Comparison of ENCODE assay signal across 8 mouse cellular contexts in the genomic region with DNA sequence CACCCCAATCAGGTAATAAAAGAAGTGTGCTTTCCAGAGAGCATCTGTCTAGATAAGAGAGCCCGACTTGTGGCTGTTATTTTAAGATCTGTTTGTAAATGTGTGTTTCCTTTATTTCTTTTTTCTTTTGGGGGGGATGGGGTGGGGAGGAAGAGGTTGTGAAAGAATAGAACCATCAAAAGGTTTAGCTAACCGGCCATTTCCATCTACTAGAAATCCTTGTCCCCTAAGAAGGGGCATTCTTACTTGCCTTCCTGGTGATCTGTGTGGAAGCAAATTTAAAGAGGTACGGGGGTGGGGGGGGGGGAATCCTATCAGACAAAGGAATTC. TPM values are rescaled to one million over a fixed set of nuclear protein-coding genes. Genes with fewer than 3 reads are reported as not detected.
DNase-seq lines count a peak whose midpoint lies in the region; ATAC-seq and TF ChIP-seq lines count a peak whose summit lies in the region.

No protein-coding gene starts in this region.

- H3K27me3 ChIP-seq in heart, postnatal 0 days (ENCODE audit: control insufficient read depth, insufficient read depth, low read length) = no peaks in the 10 kb centered on the region
- H3K27me3 ChIP-seq in hindbrain, embryonic 11.5 days (ENCODE audit: control insufficient read depth, insufficient read depth, low read length) = no peaks in the 10 kb centered on the region
- no peaks in the 10 kb centered on the region for H3K27me3 ChIP-seq in midbrain, embryonic 12.5 days

- no peak for TF ChIP-seq EP300 in heart, postnatal 0 days (IDR thresholded peaks at IDR 0.05; ENCODE audit: low read depth)

- no peak for ATAC-seq in heart, postnatal 0 days (ENCODE audit: insufficient read depth, low read depth)
- no peak for ATAC-seq in hindbrain, embryonic 11.5 days (ENCODE audit: low FRiP score)
- ATAC-seq in midbrain, embryonic 12.5 days (ENCODE audit: low FRiP score, low read depth) = no peak
- ATAC-seq in megakaryocyte progenitor cell, adult 5-6 weeks (replicated peaks; ENCODE audit: poor library complexity) = no peak

- no peak overlapping the region for H3K27ac ChIP-seq in heart, postnatal 0 days (ENCODE audit: low read depth)
- no peak overlapping the region for H3K27ac ChIP-seq in ES-E14 (ENCODE audit: insufficient read depth, low read depth, low read length, poor library complexity, severe bottlenecking)
- no peak overlapping the region for H3K27ac ChIP-seq in hindbrain, embryonic 11.5 days (ENCODE audit: low read depth, low read length)
- no peak overlapping the region for H3K27ac ChIP-seq in midbrain, embryonic 12.5 days (replicated peaks)

- no peak for TF ChIP-seq CTCF in heart, postnatal 0 days (IDR thresholded peaks at IDR 0.05; ENCODE audit: low read depth)

- H3K9ac ChIP-seq in heart, postnatal 0 days (replicated peaks; ENCODE audit: low read depth, low read length) = peak overlapping the region; percentile 98
- H3K9ac ChIP-seq in ES-E14 (ENCODE audit: insufficient read depth, low read depth, low read length, poor library complexity, severe bottlenecking) = peak overlapping the region; percentile 89; the same call in 1 of the 2 replicates
- peak overlapping the region; percentile 93 for H3K9ac ChIP-seq in hindbrain, embryonic 11.5 days (ENCODE audit: low read depth, low read length)
- H3K9ac ChIP-seq in midbrain, embryonic 12.5 days (replicated peaks) = peak overlapping the region; percentile 94

- H3K4me3 ChIP-seq in heart, postnatal 0 days (ENCODE audit: low read depth, low read length) = peak overlapping the region; percentile 97
- peak overlapping the region; percentile 98 for H3K4me3 ChIP-seq in ES-E14 (ENCODE audit: insufficient read depth in 1 of 2, low read depth in 1 of 2, low read length in 2 of 2, poor library complexity in 1 of 2, severe bottlenecking in 1 of 2)
- peak overlapping the region; percentile 96 for H3K4me3 ChIP-seq in hindbrain, embryonic 11.5 days (ENCODE audit: low read depth, low read length)
- H3K4me3 ChIP-seq in midbrain, embryonic 12.5 days = peak overlapping the region; percentile 93

- H3K4me2 ChIP-seq in heart, postnatal 0 days (ENCODE audit: low read depth, low read length) = peak overlapping the region; percentile 95
- H3K4me2 ChIP-seq in hindbrain, embryonic 11.5 days (replicated peaks; ENCODE audit: low read depth, low read length) = peak overlapping the region; percentile 97
- peak overlapping the region; percentile 93 for H3K4me2 ChIP-seq in midbrain, embryonic 12.5 days (replicated peaks)

- DNase-seq in heart, postnatal 0 days (ENCODE audit: low spot score) = no peak
- no peak for DNase-seq in heart, adult 8-10 months (ENCODE audit: low spot score)
- no peak for DNase-seq in ES-E14 (ENCODE audit: low read depth, low spot score)
- DNase-seq in hindbrain, embryonic 11.5 days (ENCODE audit: low spot score) = no peak
- DNase-seq in left cerebral cortex, adult 11 months (ENCODE audit: low spot score) = no peak
- no peak for DNase-seq in ovary, postnatal 36 days (ENCODE audit: low spot score)

- H3K4me1 ChIP-seq in heart, postnatal 0 days (ENCODE audit: control insufficient read depth, insufficient read depth) = peaks cover 22% of the 10 kb centered on the region
- peaks cover 4 to 15% of the 10 kb centered on the region in 2 experiments; a peak in 3 of 4 replicates for H3K4me1 ChIP-seq in ES-E14 (ENCODE audit: control insufficient read depth in 2 of 2, insufficient read depth in 2 of 2, low read length in 2 of 2, poor library complexity in 1 of 2)
- H3K4me1 ChIP-seq in hindbrain, embryonic 11.5 days (replicated peaks; ENCODE audit: control insufficient read depth, insufficient read depth, low read length) = no peaks in the 10 kb centered on the region
- H3K4me1 ChIP-seq in midbrain, embryonic 12.5 days = peaks cover 18% of the 10 kb centered on the region

- in situ Hi-C loops in ES-E14 (cut with MboI; ENCODE audit: low sequenced_read_pairs in 2 of 2, unreplicated experiment in 2 of 2) = no loop called here

- WGBS in heart, postnatal 0 days = 1% methylated on average over 3 of the region's 3 CpGs
- 6% methylated on average over 3 of the region's 3 CpGs for WGBS in hindbrain, embryonic 11.5 days
- WGBS in midbrain, embryonic 12.5 days = 2% methylated on average over 3 of the region's 3 CpGs

- peaks cover 6% of the 10 kb centered on the region; the same call in 1 of the 2 replicates for H3K36me3 ChIP-seq in heart, postnatal 0 days (replicated peaks; ENCODE audit: control insufficient read depth, insufficient read depth, low read length)
- H3K36me3 ChIP-seq in ES-E14 (ENCODE audit: control insufficient read depth, insufficient read depth, low read length, poor library complexity, severe bottlenecking) = no peaks in the 10 kb centered on the region
- H3K36me3 ChIP-seq in hindbrain, embryonic 11.5 days (ENCODE audit: control insufficient read depth, insufficient read depth, low read length) = no peaks in the 10 kb centered on the region
- H3K36me3 ChIP-seq in midbrain, embryonic 12.5 days = peaks cover 12% of the 10 kb centered on the region

- no peaks in the 10 kb centered on the region for H3K9me3 ChIP-seq in heart, postnatal 0 days (replicated peaks; ENCODE audit: control insufficient read depth, low read length)
- H3K9me3 ChIP-seq in ES-E14 (ENCODE audit: control insufficient read depth, insufficient read depth, low read depth, low read length) = no peaks in the 10 kb centered on the region
- no peaks in the 10 kb centered on the region for H3K9me3 ChIP-seq in hindbrain, embryonic 11.5 days (ENCODE audit: control insufficient read depth, low read length)
- H3K9me3 ChIP-seq in midbrain, embryonic 12.5 days = 0 out of 2 replicates have a peak, but pooled peaks cover 2% of the 10 kb centered on the region

TF ChIP-seq in ES-E14, 5 proteins besides CTCF, POLR2A, EP300 and RAD21:
- TF ChIP-seq ZNF384 (IDR thresholded peaks at IDR 0.05; ENCODE audit: low read depth, low read length) (no peak), MAFK (IDR thresholded peaks at IDR 0.05; ENCODE audit: insufficient read depth, low read depth, low read length) (no peak), ZC3H11A (IDR thresholded peaks at IDR 0.05; ENCODE audit: borderline replicate concordance, low read depth, low read length) (no peak), HCFC1 (IDR thresholded peaks at IDR 0.05; ENCODE audit: borderline replicate concordance, insufficient read depth, low read length) (no peak), CHD2 (IDR thresholded peaks at IDR 0.05; ENCODE audit: low read depth, low read length) (no peak)

RNA-seq across cellular contexts. Expression of gene Rcor1, which starts 1.3 kb away (rescaled TPM):
- total RNA-seq in heart, postnatal 0 days (2014; rRNA removed; ENCODE audit: low replicate concordance) = 14.2 and 19.0 TPM in 2 replicates
- 4.4 and 5.1 TPM in 2 replicates for polyA plus RNA-seq in heart, postnatal 0 days (2015; fragmentation: Nextera tagmentation; extraction: Ambion mirVana)
- 10 to 100 TPM; 11.9 to 14.3 (median 13.4) TPM for total RNA-seq in heart, adult 8-10 months (2022)
- total RNA-seq in ES-E14 (2012; rRNA removed) = 10.4 and 13.0 TPM in 2 replicates
- polyA plus RNA-seq in hindbrain, embryonic 11.5 days (2014; fragmentation: Nextera tagmentation; extraction: Ambion mirVana) = 11.5 and 13.2 TPM in 2 replicates
- polyA plus RNA-seq in midbrain, embryonic 12.5 days (2016; fragmentation: Nextera tagmentation; extraction: Ambion mirVana) = 8.4 and 8.5 TPM in 2 replicates
- total RNA-seq in megakaryocyte progenitor cell, adult 5-6 weeks (2015) = 53.7 and 59.9 TPM in 2 replicates
- total RNA-seq in megakaryocyte progenitor cell, adult 5-6 weeks (2017) = 41.1 and 43.2 TPM in 2 replicates
